Mouse (Mus musculus): ENCODE data around the gene Sept11.
A peak's percentile ranks its signal among the peaks of the same experiment; 100 is the strongest.

Sept11 gene

GRCm38 (mm10) chr5:93092857-93093622, at the start of gene Sept11:
Sept11 (plus strand) TSS chr5:93093437.
- DNase-seq, result peak; percentile 84 to 91

- DNase-seq, result no peak
Measured at GRCm38 (mm10) chr5:93043688-93044583, 49.3 kb upstream of the Sept11 start.

DNA sequence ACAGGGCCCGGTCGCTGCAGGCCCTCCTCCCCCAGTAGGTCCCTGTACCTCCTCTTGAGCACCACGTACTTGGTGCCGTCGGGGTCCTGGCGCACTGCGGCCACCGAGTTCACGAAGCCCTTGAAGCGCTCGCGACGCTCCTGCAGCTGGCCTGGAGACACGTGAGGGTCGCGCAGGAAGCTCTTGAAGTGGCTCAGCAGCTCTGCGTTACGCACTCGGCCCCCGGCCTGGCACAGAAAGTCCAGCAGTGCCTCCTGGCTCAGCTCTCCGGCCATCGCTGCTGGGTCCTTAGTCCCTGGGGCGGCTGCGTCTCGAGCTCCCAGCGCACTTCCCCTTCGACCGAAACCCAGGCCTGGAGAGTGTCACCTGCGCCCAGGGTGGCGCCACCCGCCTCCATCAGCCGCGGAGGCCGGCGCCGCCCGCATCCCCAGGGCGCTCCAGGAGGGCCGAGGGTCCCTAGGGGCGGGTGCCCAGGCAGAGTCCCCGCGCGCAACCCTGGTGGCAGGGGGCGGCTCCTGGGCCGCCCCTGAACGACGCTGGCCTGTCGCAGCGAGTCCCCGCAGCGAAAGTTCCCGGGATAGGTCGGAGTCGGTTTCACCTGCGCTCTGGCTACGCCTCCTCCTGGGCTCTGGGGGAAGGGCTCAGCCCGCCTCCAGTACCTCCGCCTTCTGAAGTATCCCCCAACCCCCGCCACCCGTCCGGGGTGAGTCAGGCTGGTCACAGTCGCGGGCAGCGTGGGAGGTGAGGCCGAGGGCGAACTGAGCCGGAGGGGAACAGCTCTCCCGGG, 48.5 kb upstream of the Sept11 start, which contains the start of gene Sowahb:
Sowahb (minus strand) TSS at position 439 of the 787 bp plus-strand sequence.
- DNase-seq, result peak in 1 of 2 experiments; percentile 17

GRCm38 (mm10) chr5:93045371-93045714, 47.9 kb upstream of the Sept11 start:
- no peak for DNase-seq

- no peak for DNase-seq
Measured at GRCm38 (mm10) chr5:93046306-93046845, 46.9 kb upstream of the Sept11 start.

GRCm38 (mm10) chr5:93048481-93049240, 44.6 kb upstream of the Sept11 start:
- DNase-seq, result no peak

DNA sequence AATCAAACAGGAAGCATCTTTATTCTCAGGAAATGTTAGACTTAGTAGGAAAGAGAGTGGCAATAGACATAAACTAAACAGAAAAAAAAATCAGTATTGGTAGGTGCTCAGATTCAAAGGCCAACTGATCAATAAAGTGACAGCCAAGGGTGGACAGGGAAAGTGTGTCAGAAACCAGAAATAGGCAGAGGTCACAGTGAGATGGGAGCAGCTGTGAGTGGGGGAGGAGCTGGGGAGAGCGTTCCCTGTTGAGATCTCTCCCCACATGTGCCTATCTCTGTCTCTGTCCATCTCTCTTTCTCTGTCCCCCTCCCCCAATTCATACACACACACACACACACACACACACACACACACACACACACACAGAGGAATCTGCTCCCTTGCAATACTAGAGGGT, 43.3 kb upstream of the Sept11 start:
- DNase-seq, result no peak

DNA sequence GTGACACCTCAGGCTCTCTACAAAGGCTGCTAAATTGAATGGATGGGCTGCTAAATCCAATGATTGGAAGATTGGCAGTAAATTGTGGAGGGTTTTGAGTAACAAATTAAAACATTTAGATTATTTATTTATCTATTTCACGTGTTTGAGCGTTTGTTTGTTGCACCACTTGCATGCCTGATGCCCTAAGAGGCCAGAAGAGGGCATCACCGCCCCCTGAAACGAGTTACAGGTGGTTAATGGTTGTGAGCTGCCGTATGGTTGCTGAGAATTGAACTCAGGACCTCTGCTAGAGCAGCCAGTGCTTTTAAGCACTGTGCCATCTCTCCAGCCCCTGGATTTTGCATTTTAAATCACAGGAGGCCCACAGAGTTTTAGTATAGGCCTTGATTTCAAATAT, 42.2 kb upstream of the Sept11 start:
- DNase-seq, result no peak

- no peak for DNase-seq
Measured at GRCm38 (mm10) chr5:93051951-93052350, 41.3 kb upstream of the Sept11 start.

GRCm38 (mm10) chr5:93053606-93054397, 39.4 kb upstream of the Sept11 start:
- DNase-seq, result no peak

- no peak for DNase-seq
Measured at GRCm38 (mm10) chr5:93060865-93061264, 32.4 kb upstream of the Sept11 start.

DNA sequence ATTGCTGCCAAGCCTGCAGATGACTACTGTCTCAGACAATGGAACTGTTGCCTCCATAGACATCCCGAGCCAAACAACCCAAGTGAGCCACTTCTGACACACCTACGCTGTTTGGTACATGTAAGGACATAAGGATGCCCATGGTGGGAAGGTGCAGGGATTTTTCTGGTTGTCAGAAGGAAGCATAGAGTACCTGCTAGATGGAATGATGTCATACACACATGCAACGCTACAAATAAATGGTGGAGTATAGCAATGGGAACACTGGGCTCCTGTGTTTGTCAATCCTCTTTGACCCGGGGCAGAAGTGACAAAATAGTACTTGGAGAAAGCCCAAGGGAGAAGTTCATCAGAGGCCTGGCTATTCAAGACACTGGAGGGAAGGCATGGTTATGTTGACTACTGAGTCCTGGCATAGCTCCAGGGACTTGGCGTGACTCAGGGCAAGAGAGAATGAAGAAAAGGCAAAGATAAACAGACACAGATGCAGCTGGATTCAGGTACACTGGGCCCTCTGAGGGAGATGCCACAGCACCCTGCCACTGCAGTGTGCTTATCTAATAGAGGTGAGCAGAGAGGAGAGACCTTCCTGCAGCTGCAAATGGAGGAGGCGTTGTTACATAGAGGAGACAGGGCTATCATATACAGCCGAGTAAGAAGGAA, 15.4 kb upstream of the Sept11 start:
- DNase-seq, result no peak

DNA sequence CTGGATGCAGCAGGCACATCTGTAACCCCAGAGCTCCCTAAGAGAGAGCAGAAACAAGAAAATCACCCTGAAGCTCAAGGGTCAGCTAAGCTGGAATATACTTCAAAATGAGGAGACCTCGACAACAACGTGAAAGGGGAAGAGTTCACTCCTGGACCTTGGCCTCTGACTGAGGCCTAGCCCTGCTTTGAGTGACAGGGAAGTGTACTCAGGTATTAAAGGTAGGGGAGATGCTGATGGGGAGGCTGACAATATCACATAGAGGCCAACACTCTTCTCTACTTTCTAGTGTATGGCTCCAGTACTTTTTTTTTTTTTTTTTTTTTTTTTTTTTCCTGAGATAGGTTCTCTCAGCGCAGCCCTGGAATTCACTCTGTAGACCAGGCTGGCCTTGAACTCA, 13.6 kb upstream of the Sept11 start:
- DNase-seq, result no peak

DNA sequence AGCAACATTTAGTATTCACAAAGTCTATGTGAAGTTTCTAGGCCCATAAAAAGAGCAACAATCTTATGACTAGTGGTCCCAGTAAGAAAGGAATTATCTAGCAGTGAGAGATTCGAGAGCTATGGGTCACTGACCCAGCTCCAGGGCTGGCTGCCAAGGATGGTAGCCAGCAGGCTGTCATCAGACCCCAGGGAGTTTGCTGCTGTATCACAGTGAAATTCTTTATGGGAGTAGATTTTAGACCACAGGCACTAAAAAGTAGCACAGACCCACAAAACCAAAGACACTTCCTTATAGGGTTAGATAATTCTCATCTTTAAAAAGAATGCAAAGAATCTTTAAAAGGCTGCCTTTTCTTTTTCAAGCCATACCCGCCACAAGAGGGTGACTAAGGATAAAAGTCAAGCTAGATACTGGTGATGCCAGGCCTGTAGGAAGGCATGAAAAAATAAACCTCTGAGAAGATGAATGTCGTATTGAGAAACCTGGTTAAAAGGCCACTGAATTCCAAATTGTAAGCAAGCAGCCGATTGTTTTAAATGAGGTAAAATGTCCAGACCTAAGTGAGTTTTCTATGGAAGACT, 8.1 kb upstream of the Sept11 start:
- DNase-seq, result no peak

GRCm38 (mm10) chr5:93085900-93086299, 7.3 kb upstream of the Sept11 start:
- DNase-seq, result no peak

DNA sequence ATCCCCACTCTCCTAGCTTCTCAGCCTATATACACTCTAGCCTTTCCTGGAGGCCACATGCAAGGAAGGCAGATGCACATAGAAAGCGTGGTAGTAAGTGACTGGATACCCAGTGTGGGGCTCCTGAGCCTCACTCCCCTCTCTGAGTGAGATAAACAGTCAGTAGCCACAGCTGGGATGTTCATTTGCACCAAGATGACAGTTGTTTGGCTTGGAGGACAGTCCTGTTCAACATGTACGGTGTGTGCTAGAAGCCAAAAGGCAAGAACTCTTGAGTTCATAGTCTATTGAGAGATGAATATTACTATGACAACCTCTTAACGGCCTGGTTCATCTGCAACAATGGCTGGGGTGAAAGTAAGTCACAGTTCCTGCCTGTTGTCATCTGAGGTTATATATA, 2.0 kb upstream of the Sept11 start:
- DNase-seq, result no peak

DNA sequence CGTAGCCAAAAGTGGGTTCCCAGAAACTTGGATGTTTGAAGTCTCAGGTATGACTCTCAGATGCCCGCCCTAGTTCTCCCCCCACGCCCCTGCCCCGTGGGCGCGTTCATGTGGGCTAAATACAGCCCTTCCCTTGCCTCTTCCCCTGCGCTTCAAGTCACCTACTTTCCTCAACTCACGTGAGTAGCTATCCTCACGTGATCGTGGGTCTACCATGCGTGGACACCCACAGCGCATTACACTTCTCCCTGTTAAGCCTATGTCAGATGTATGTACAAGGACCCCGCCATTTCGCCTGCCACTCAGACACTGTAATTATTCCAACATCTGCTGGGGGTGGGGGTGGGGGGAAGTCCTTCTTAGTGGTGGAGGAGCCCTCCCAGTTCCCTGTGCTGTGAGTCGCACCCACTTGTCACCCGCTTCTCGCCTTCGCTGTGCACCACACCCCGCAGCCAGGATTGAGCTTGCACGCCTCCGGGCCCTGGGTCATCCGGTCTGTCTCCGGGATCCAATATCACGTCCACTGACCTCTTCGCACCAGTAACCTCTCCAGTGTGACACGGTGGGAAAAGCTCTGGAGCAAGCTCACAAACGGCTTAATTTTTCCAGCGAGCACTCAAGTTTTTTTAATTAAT, 973 bp upstream of the Sept11 start:
- peak; percentile 33 to 46 for DNase-seq

DNA sequence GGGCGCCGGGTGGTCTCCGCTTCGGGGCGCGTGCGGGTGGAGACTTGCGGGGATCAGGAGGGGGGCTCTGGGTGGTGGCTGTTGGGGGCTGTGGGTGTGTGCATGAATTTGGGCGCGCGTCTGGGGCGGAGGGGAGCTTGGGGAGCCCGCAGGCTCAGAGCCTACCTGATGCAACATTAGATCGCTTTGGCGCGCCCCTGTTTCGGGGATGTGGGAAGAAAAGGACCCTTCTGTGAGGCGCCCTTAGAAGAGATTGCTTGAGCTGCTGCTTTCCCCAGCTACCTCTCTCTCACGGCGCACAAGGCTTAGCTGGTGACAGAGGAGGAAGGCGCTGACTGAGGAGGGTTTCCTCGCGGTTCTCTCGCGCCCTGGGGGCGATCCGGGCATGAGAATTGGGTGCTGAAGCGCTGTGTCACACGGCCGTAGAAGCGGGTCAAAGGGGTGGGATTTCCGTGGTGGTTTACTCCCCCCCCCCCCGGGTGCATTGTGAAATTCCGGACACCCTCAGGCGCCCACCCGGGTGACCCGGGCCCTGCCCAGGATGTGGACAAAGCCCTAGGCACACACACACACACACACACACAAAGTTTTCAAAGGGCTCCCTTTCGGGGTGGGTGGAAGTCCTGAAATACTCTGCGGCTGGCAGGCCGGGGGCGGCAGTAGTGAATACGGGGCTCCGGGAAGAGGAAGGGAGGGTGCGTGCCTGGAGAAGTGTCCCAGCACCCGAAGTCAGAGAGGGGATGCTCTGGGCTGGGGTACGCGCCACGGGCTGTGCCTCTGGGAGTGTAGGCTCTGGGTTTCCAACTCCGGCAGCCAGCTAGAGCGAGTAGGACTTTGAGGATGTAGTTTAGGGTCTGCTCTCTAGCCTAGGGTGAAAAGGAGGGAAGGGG, 646 bp downstream of the Sept11 start:
- peak; percentile 33 to 53 for DNase-seq

- no peak for DNase-seq
Measured at GRCm38 (mm10) chr5:93095301-93095700, 2.1 kb downstream of the Sept11 start.

All from spleen, adult 18-20 months (tissue).